Mouse (Mus musculus): ENCODE data around the gene Arhgef38. TPM values are rescaled to one million over a fixed set of nuclear protein-coding genes. Genes with fewer than 3 reads are reported as not detected.

Arhgef38 gene
- polyA plus RNA-seq (2011; ENCODE audit: insufficient read depth, insufficient read length, low replicate concordance, missing spikeins) = not detected in 2 replicates

DNA sequence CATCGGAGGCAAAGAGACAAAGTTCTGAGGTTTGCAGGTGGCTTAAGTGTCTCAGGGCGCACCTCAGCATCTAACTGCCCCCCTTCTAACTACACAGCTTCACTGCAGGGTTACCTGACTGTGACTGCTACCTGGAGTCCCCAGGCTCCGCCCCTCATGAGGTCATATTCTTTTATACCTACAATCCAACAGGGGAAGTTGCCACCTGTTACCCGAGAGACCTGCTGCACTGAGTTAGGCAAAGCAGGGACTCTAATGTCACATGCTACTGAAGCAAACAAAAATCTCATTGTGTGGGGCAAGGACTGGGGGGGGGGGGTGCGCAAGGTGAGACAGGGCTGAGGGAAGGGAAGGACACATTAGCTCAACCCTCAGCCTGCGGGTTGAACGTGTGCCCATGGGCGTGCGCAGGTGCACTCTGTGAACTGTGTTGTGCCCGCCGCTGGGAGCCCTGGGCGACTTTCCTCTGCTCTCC is at the start of gene Arhgef38:
Gene Arhgef38 (minus strand): TSS at position 129 of the 475 bp plus-strand sequence.
- Histone ChIP-seq H3K4me3 (replicated peaks; ENCODE audit: control insufficient read depth, low read depth, low read length) (no peak within 1 kb of the TSS), H3K4me1 (ENCODE audit: control insufficient read depth, insufficient read depth, low read length) (no peaks in the 10 kb centered on the region), H3K27ac (ENCODE audit: control insufficient read depth, insufficient read depth, low read depth, low read length, poor library complexity) (no peak within 1 kb of the TSS)
- WGBS = 61% methylated on average over 12 of the region's 12 CpGs
- TF ChIP-seq POLR2A (IDR thresholded peaks at IDR 0.05; ENCODE audit: borderline replicate concordance, control insufficient read depth, low read depth, low read length) (no peak), CTCF (IDR thresholded peaks at IDR 0.05; ENCODE audit: control insufficient read depth, insufficient read depth, low read length) (no peak)

DNA sequence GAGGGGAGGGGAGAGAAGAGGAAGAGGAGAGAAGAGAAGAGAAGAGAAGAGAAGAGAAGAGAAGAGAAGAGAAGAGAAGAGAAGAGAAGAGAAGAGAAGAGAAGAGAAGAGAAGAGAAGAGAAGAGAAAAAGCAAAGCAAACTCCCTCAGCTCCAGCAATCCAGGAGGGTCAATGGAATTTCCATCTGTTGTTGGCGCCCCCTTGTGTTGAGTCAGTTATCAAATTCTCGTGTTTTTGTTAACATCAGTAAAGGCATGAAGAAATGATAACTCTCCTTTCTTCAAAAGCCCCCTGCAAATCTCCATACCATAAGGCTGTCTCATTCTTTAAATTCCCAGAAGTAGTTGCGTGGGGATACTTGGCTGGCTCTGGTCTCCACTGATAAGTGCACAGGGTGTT is 37.1 kb upstream of the Arhgef38 start:
- H3K4me3 ChIP-seq (replicated peaks; ENCODE audit: control insufficient read depth, low read depth, low read length) = no peak overlapping the region
- H3K27ac ChIP-seq (ENCODE audit: control insufficient read depth, insufficient read depth, low read depth, low read length, poor library complexity) = no peak overlapping the region
- 13% methylated on average over 3 of the region's 3 CpGs for WGBS
- H3K4me1 ChIP-seq (ENCODE audit: control insufficient read depth, insufficient read depth, low read length) = no peaks in the 10 kb centered on the region
- TF ChIP-seq CTCF (IDR thresholded peaks at IDR 0.05; ENCODE audit: control insufficient read depth, insufficient read depth, low read length) = no peak
- no peak for TF ChIP-seq POLR2A (IDR thresholded peaks at IDR 0.05; ENCODE audit: borderline replicate concordance, control insufficient read depth, low read depth, low read length)

DNA sequence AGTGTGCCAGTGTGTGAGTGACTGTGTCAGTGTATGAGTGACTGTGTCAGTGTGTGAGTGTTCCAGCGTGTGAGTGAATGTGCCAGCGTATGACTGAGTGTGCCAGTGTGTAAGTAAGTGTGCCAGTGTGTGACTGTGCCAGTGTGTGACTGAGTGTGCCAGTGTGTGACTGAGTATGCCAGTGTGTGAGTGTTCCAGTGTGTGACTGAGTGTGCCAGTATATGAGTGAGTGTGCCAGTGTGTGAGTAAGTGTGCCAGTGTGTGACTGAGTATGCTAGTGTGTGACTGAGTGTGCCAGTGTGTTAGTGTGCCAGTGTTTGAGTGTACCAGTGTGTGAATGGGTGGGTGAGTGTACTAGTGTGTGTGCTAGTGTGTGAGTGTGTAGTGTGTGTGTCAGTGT is 24.1 kb upstream of the Arhgef38 start:
- WGBS = 90% methylated on average over 2 of the region's 2 CpGs
- Histone ChIP-seq H3K4me1 (ENCODE audit: control insufficient read depth, insufficient read depth, low read length) (no peaks in the 10 kb centered on the region), H3K27ac (ENCODE audit: control insufficient read depth, insufficient read depth, low read depth, low read length, poor library complexity) (no peak overlapping the region), H3K4me3 (replicated peaks; ENCODE audit: control insufficient read depth, low read depth, low read length) (no peak overlapping the region)
- TF ChIP-seq CTCF (IDR thresholded peaks at IDR 0.05; ENCODE audit: control insufficient read depth, insufficient read depth, low read length) (no peak), POLR2A (IDR thresholded peaks at IDR 0.05; ENCODE audit: borderline replicate concordance, control insufficient read depth, low read depth, low read length) (no peak)

DNA sequence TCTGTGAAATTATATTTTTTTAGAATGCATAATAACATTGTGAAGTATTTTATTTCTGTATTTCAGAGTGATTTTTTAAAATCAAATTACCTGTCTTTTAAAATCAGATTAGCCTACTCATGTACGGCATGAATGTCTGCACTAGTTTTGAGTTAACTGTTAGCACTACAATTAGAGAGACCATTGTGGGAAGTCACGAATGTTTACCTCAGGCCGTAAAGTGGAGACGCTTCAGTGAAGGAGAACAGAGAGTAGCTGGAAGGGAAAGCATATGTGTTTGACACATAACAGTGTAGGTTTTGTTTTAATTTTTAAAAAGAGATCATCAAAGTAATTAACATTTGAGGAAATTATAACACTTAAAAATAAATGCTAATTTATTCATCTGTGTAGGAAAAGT is 21.1 kb upstream of the Arhgef38 start:
- 81% methylated on average over 4 of the region's 4 CpGs for WGBS
- Histone ChIP-seq H3K4me3 (replicated peaks; ENCODE audit: control insufficient read depth, low read depth, low read length) (no peak overlapping the region), H3K27ac (ENCODE audit: control insufficient read depth, insufficient read depth, low read depth, low read length, poor library complexity) (no peak overlapping the region), H3K4me1 (ENCODE audit: control insufficient read depth, insufficient read depth, low read length) (no peaks in the 10 kb centered on the region)
- TF ChIP-seq POLR2A (IDR thresholded peaks at IDR 0.05; ENCODE audit: borderline replicate concordance, control insufficient read depth, low read depth, low read length) = no peak
- no peak for TF ChIP-seq CTCF (IDR thresholded peaks at IDR 0.05; ENCODE audit: control insufficient read depth, insufficient read depth, low read length)

DNA sequence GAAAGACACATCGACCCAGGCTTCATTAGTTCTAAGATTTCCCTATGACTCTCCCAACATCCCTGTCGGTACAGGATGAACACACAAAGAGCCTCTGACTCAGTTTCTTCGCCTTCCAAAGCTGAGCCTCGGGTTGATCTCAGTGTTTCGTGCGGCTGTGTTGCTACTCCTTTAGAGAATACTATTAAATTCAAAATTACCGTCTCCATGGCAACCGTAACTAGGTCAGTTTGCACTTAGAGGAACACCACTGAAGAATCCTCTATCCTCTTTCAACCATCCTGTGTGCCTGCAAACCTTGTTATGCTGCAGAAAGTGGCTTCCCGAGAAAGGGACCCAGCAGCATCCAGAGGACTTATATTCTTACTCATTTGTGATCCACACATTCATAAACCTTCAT is 9.3 kb upstream of the Arhgef38 start:
- Histone ChIP-seq H3K4me1 (ENCODE audit: control insufficient read depth, insufficient read depth, low read length) (no peaks in the 10 kb centered on the region), H3K27ac (ENCODE audit: control insufficient read depth, insufficient read depth, low read depth, low read length, poor library complexity) (no peak overlapping the region), H3K4me3 (replicated peaks; ENCODE audit: control insufficient read depth, low read depth, low read length) (no peak overlapping the region)
- TF ChIP-seq POLR2A (IDR thresholded peaks at IDR 0.05; ENCODE audit: borderline replicate concordance, control insufficient read depth, low read depth, low read length) (no peak), CTCF (IDR thresholded peaks at IDR 0.05; ENCODE audit: control insufficient read depth, insufficient read depth, low read length) (no peak)
- 80% methylated on average over 9 of the region's 9 CpGs for WGBS

DNA sequence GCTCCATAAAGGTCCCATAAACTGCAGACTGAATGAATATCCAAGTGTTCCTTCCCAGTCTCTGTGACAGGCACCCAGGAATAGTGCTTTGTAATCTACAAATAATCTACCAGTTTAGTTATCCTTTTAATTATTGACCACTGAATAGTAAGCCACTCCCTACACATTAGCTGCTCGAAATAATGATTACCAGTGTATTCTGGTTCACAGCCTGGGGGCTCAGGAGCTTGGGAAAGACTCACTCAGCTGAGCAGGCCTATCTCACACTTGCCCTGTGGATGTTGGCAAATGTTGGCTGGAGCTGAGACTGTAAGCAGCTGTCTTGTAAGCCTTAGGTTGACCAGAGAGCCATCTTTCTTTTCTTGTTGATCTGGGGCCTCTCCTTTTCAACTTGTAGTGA is 7.2 kb upstream of the Arhgef38 start:
- H3K27ac ChIP-seq (ENCODE audit: control insufficient read depth, insufficient read depth, low read depth, low read length, poor library complexity) = no peak overlapping the region
- no peaks in the 10 kb centered on the region for H3K4me1 ChIP-seq (ENCODE audit: control insufficient read depth, insufficient read depth, low read length)
- no peak overlapping the region for H3K4me3 ChIP-seq (replicated peaks; ENCODE audit: control insufficient read depth, low read depth, low read length)
- TF ChIP-seq POLR2A (IDR thresholded peaks at IDR 0.05; ENCODE audit: borderline replicate concordance, control insufficient read depth, low read depth, low read length) = no peak
- no peak for TF ChIP-seq CTCF (IDR thresholded peaks at IDR 0.05; ENCODE audit: control insufficient read depth, insufficient read depth, low read length)
- WGBS = 79% methylated on average over 1 of the region's 1 CpGs

DNA sequence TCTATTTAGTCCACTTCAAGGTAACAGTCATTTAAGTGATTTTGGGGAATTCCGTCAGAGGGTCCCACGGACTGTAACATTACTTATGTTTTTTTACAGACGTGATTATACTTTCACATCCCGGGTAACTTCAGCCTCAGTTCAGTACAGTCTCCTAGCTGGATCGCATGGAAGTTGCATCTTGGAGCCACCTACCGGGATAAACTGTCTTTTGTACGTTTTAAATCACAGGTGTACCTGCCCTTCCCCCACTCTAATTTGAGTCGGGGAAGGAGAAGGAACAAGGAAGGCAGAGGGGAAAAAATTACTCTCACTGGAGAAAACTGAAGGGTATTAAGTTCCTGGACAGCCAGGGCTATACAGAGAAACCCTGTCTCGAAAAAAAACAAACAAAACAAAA is 756 bp downstream of the Arhgef38 start:
- Histone ChIP-seq H3K4me1 (ENCODE audit: control insufficient read depth, insufficient read depth, low read length) (no peaks in the 10 kb centered on the region), H3K4me3 (replicated peaks; ENCODE audit: control insufficient read depth, low read depth, low read length) (no peak overlapping the region), H3K27ac (ENCODE audit: control insufficient read depth, insufficient read depth, low read depth, low read length, poor library complexity) (no peak overlapping the region)
- TF ChIP-seq POLR2A (IDR thresholded peaks at IDR 0.05; ENCODE audit: borderline replicate concordance, control insufficient read depth, low read depth, low read length) = no peak
- WGBS = 55% methylated on average over 9 of the region's 9 CpGs

DNA sequence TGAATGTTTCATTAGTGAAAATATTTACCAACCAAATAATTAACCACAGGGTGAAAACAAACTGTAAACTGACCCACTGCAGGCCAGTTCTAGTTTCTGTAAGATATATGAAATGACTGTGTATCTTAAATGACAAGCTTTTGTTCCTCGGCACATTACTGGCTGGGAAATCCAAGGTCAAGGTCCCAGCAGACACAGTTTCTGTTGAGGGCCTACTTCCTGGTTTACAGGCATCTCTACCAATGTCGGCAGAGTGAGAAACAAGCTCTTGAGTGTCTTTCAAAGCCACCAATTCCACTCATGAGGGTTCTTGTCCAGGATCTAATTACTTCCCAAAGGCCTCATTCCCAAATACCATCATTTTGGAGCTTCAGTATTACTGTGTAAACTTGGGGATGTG is 4.3 kb downstream of the Arhgef38 start:
- H3K4me1 ChIP-seq (ENCODE audit: control insufficient read depth, insufficient read depth, low read length) = no peaks in the 10 kb centered on the region
- 76% methylated on average over 2 of the region's 2 CpGs for WGBS
- no peak overlapping the region for H3K4me3 ChIP-seq (replicated peaks; ENCODE audit: control insufficient read depth, low read depth, low read length)
- TF ChIP-seq CTCF (IDR thresholded peaks at IDR 0.05; ENCODE audit: control insufficient read depth, insufficient read depth, low read length) (no peak), POLR2A (IDR thresholded peaks at IDR 0.05; ENCODE audit: borderline replicate concordance, control insufficient read depth, low read depth, low read length) (no peak)
- no peak overlapping the region for H3K27ac ChIP-seq (ENCODE audit: control insufficient read depth, insufficient read depth, low read depth, low read length, poor library complexity)

DNA sequence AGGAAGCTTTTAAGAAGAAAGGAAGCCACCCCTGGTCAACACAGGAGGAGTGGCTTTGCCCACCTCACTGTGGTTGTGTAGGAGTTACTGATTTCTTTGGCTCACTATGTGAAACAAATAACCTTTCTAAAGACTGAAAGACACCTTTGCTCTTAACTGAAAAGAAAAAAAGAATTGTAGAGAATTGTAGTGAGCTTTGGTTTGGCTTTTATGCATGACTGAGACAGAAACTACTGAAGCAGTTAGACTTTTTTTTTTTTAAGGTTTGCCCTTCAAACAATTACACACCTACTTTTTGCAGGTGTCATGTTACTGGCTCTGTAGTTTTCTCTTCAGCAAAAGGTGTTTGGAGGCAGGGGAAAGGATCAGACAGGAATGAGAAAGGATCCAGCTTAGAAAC is 5.2 kb downstream of the Arhgef38 start:
- Histone ChIP-seq H3K4me3 (replicated peaks; ENCODE audit: control insufficient read depth, low read depth, low read length) (no peak overlapping the region), H3K4me1 (ENCODE audit: control insufficient read depth, insufficient read depth, low read length) (no peaks in the 10 kb centered on the region), H3K27ac (ENCODE audit: control insufficient read depth, insufficient read depth, low read depth, low read length, poor library complexity) (no peak overlapping the region)
- TF ChIP-seq POLR2A (IDR thresholded peaks at IDR 0.05; ENCODE audit: borderline replicate concordance, control insufficient read depth, low read depth, low read length) = no peak
- TF ChIP-seq CTCF (IDR thresholded peaks at IDR 0.05; ENCODE audit: control insufficient read depth, insufficient read depth, low read length) = no peak
